Mouse (Mus musculus) adrenal gland, postnatal 10 days (tissue): ENCODE data around the gene Ddx23. TPM values are rescaled to one million over a fixed set of nuclear protein-coding genes. Genes with fewer than 3 reads are reported as not detected.
A peak's percentile ranks its signal among the peaks of the same experiment; 100 is the strongest.

Source experiments
- DNase-seq: peaks from one replicate; pipeline ENCODE4 v3.0.0; 2021; ENCODE audit warnings: mixed read lengths
- total RNA-seq, 2 experiments: library from RNA; stranded (reverse); gene quantifications; 2 replicates each; pipeline ENCODE4 v1.2.3; 2021

The Ddx23 gene
- total RNA-seq, 2 experiments from 2014 or later, result 55.5 to 72.4 TPM

DNA sequence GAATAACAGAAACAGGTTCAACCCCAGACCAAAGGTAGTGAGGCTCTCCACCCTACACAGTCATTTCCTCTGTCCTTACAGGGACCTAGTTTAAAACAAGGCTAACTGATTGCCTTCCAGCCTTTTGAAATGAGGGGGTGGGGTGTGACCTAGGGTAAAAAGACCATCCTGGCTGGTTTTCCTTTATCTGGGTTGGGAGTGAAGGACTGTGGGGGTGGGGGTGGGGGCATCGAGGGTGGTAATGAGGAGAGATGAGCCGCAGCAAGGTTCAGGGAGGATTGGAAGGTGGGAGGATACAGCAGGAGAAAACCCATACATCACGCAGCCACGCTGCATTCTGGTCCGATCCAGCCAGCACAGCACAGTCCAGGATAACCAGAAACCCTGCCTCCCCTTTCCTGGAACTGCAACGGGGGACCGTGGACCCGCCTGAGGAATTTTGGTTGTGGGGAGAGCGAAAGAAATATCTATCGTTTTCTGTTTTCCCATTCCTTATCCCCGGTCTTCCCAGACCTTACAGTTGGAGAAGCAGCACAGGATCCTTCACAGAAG lies 12.4 kb upstream of the Ddx23 start:
- no peak for DNase-seq

DNA sequence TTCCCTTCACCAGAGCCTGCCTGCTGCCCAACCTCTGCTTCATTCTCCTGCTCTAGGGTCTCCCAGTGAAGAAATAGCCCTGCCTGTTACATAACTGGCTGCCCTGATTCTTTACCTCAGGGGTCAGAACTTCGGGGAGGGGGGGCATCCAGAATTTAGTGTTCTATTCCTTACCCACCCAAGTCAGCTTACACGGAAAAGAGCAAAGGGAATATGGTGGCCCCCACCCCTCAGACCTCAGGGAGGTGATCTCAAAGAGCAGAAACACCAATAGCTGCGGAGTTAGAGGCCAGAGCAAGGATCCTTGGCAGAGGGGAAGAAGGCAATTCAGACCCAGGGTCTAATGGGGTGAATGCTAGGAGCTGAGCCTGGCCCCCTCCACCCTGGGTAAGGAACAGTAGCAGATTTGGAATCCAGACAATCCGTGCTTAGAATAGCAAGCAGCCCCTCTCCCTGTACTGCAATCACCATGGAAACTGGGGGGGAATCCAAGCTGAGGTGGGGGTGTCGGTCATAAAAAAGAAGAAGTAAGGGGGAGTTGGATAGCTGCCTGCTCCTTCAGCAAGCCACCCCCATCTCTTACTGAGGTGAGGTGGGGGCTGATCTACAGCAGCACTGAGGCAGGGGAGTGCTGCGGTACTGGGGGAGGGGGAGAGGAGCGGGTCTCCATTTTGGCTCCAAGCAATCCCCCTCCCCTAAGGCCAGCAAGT lies 11.7 kb upstream of the Ddx23 start:
- no peak for DNase-seq

GRCm38 (mm10) chr15:98673732-98674131 lies 11.0 kb upstream of the Ddx23 start:
- no peak for DNase-seq

- peak; percentile 51 for DNase-seq
Observed at GRCm38 (mm10) chr15:98672592-98672991, 9.9 kb upstream of the Ddx23 start.

- no peak for DNase-seq
Observed at GRCm38 (mm10) chr15:98664042-98664907, 1.6 kb upstream of the Ddx23 start.

DNA sequence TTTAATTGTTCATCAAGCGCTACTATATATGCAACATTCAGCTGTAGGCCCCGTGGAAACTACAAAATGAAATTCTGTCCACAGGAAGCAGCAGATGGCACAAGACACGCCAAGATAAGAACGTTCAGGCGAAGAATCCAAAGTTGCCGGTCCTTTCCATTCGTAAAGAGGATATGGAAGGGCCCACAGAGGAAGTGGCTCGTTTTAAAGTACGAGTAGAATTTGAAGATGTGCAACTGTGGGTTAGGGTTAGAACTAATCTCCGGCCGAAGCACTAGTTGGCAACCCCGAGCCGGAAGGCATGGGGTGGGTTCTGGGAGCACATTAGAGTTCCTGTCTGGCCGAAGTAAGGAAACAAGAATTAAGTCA lies 512 bp downstream of the Ddx23 start:
- no peak for DNase-seq

GRCm38 (mm10) chr15:98656982-98657751 lies 5.5 kb downstream of the Ddx23 start:
- DNase-seq, result no peak

GRCm38 (mm10) chr15:98652174-98652573 lies 10.5 kb downstream of the Ddx23 start:
- DNase-seq, result no peak

- DNase-seq, result no peak
Observed at GRCm38 (mm10) chr15:98651431-98651830, 11.3 kb downstream of the Ddx23 start.

- no peak for DNase-seq
Observed at GRCm38 (mm10) chr15:98648071-98648470, 14.6 kb downstream of the Ddx23 start.

GRCm38 (mm10) chr15:98647308-98647707 lies 15.4 kb downstream of the Ddx23 start:
- DNase-seq, result no peak

- no peak for DNase-seq
Observed at GRCm38 (mm10) chr15:98646737-98647136, 16.0 kb downstream of the Ddx23 start.

DNA sequence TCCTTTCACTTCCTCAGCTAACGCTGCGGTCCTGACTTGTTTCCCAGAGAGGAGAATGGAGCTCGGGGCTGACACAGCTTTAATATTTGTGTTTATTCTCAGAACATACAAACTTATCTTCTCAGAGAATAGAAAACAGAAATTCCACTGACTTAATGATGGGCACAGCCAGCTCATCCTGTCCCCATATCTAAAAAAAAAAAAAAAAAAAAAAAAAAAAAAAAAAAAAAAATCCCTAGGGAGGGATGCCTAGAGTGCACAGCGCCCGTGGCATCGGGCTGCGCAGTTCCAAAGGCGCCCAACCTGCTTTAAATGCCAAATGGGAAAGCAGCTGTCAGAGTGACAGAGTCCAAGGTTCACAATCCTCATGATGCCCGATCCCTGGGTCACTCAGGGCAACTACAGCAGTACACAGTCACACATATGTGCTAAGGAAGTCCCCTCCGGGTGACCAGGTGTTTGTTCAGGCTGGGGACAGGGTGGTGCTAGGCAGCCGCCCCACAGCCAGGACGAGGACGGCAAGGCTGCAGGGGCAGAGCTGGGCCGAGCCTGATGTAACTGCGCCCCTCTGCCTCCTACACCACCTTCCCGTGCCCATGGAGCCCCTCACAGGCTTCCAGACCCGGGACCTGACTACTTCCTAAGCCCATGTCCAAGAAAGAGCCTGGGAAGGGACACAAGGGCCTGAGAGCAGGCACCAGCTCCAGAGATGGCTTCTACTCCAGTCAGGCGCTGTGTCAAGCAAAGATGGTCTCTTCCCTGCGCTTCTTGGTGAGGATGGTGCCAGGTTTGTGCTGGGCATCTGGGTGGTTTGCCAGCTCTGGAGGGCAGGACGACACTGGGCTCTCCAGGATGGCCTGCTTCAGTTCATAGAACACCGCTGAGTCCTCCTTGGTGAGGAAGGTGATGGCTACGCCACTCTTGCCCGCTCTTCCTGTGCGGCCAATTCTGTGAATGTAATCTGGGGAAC lies 17.4 kb downstream of the Ddx23 start:
- DNase-seq, result no peak

GRCm38 (mm10) chr15:98644406-98644805 lies 18.3 kb downstream of the Ddx23 start:
- DNase-seq, result no peak

DNA sequence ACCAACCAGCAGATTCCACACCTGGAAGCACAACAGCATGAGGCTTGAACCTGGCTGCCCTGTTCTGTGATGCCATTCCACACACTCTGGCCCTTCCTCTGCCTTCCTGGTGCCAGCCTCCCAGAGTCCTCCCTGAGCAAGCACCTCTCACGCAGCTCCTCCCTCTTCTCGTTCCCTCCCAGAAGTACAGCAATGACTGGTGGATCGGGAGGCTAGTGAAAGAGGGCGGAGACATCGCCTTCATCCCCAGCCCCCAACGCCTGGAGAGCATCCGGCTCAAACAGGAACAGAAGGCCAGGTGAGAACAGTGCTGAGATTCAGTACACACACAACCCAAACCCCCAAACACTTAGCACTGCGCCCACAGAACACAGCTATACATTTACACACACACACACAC lies 22.5 kb downstream of the Ddx23 start:
- DNase-seq, result no peak

DNA sequence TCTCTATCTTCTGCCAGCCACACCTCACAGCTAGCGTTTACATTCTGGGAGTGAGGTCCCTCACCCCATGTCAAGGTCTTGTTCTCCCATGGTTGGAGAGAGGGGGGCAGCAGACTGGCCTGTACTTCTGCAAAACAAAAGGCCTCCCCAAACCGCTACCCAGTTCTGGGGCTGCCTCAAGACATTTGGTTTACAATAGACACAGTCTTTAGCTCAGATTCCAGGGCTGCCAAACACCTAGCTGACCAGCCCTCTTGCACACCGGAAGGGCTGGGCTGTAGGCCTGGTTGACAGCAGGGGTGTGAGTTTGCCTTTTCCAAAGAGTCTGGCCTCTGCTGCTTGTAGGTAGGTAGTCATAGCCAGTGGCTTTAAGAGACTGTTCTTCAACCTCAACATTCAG lies 25.5 kb downstream of the Ddx23 start:
- no peak for DNase-seq

DNA sequence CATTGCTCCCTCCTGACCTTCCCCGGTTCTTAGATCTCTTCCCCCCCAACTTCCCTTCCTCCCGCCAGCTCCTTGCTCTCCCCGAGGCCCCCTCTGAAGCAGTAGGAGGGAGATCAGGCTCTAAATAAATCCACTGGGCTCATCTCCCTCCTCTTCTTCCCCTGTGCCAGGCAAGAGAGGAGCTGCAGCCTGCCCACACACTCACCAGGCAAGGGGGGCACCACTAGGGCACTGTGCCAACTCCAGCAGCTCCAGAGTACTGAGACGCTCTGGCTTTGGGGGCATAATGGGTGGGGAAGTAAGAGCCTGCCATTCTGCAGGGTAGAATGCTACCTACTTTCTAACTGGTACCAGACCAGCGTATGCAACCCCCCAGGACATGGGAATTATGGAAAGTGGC lies 26.2 kb downstream of the Ddx23 start:
- DNase-seq, result no peak

- peak; percentile 49 for DNase-seq
Observed at GRCm38 (mm10) chr15:98635291-98635841, 27.3 kb downstream of the Ddx23 start.

- DNase-seq, result peak; percentile 86
Observed at GRCm38 (mm10) chr15:98634541-98635081, 28.1 kb downstream of the Ddx23 start.

DNA sequence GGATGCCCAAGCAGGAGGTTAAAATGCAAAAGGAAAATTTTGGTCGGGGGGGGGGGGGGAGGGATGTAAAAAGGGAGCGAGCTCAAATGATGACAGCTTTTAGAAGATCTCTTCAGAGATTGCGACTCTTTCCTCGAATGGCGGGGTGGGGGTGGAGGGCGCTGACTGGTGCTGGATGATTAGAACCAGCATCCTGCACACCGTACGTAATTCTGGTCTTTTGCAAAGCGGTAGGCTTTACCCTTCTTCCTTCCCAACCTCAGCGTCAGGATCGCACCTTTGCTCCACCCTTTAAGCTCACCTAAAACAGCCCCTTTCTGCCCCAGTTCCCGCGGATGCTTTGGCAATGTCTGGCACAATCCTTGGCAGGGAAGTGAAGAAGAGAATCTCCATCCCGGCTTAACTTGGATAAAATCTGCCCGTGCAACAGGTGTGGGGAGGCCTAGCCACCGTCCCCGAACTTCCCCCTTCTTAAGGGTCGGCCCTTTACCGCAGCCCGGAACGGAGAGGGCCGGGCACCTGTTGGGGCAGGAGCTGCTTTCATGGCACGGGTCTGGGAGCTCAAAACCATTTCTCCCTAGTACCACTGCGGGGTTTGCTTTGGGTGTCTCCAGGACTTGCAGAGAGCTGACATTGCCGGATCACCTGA lies 28.7 kb downstream of the Ddx23 start:
- DNase-seq, result no peak
